Mouse (Mus musculus): ENCODE data around the gene Zfp462.

The Zfp462 gene

GRCm38 (mm10) chr4:54996064-54996463, 51.2 kb downstream of the Zfp462 start:
- no peak for DNase-seq (ENCODE audit: low spot score)

GRCm38 (mm10) chr4:54998146-54998841, 53.4 kb downstream of the Zfp462 start:
- no peak for DNase-seq (ENCODE audit: low spot score)

GRCm38 (mm10) chr4:54999556-54999955, 54.7 kb downstream of the Zfp462 start:
- DNase-seq (ENCODE audit: low spot score): no peak

- DNase-seq (ENCODE audit: low spot score): peak; percentile 34
Measured at GRCm38 (mm10) chr4:55001386-55001785, 56.5 kb downstream of the Zfp462 start.

- no peak for DNase-seq (ENCODE audit: low spot score)
Measured at GRCm38 (mm10) chr4:55003128-55003527, 58.3 kb downstream of the Zfp462 start.

GRCm38 (mm10) chr4:55005066-55005465, 60.2 kb downstream of the Zfp462 start:
- peak; percentile 20 for DNase-seq (ENCODE audit: low spot score)

- peak; percentile 23 for DNase-seq (ENCODE audit: low spot score)
Measured at GRCm38 (mm10) chr4:55005521-55005969, 60.7 kb downstream of the Zfp462 start.

- no peak for DNase-seq (ENCODE audit: low spot score)
Measured at GRCm38 (mm10) chr4:55006024-55006423, 61.2 kb downstream of the Zfp462 start.

- DNase-seq (ENCODE audit: low spot score): no peak
Measured at GRCm38 (mm10) chr4:55008616-55009015, 63.8 kb downstream of the Zfp462 start.

GRCm38 (mm10) chr4:55011391-55011790, 66.5 kb downstream of the Zfp462 start:
- DNase-seq (ENCODE audit: low spot score): no peak

GRCm38 (mm10) chr4:55013563-55014248, 68.9 kb downstream of the Zfp462 start:
- DNase-seq (ENCODE audit: low spot score): peak; percentile 63

GRCm38 (mm10) chr4:55014731-55015463, 70.0 kb downstream of the Zfp462 start:
- DNase-seq (ENCODE audit: low spot score): no peak

- DNase-seq (ENCODE audit: low spot score): no peak
Measured at GRCm38 (mm10) chr4:55015517-55015916, 70.7 kb downstream of the Zfp462 start.

- no peak for DNase-seq (ENCODE audit: low spot score)
Measured at GRCm38 (mm10) chr4:55026109-55026646, 81.3 kb downstream of the Zfp462 start.

- DNase-seq (ENCODE audit: low spot score): no peak
Measured at GRCm38 (mm10) chr4:55030401-55030800, 85.6 kb downstream of the Zfp462 start.

- DNase-seq (ENCODE audit: low spot score): no peak
Measured at GRCm38 (mm10) chr4:55032317-55032930, 87.6 kb downstream of the Zfp462 start.

GRCm38 (mm10) chr4:55033452-55033851, 88.6 kb downstream of the Zfp462 start:
- DNase-seq (ENCODE audit: low spot score): no peak

GRCm38 (mm10) chr4:55038139-55038538, 93.3 kb downstream of the Zfp462 start:
- DNase-seq (ENCODE audit: low spot score): no peak

- DNase-seq (ENCODE audit: low spot score): no peak
Measured at GRCm38 (mm10) chr4:55040258-55040964, 95.6 kb downstream of the Zfp462 start.

- DNase-seq (ENCODE audit: low spot score): no peak
Measured at GRCm38 (mm10) chr4:55041106-55041730, 96.4 kb downstream of the Zfp462 start.

GRCm38 (mm10) chr4:55042573-55042972, 97.7 kb downstream of the Zfp462 start:
- peak; percentile 21 for DNase-seq (ENCODE audit: low spot score)
